Mouse (Mus musculus): ENCODE data around the gene Zfr.

The Zfr gene

DNA sequence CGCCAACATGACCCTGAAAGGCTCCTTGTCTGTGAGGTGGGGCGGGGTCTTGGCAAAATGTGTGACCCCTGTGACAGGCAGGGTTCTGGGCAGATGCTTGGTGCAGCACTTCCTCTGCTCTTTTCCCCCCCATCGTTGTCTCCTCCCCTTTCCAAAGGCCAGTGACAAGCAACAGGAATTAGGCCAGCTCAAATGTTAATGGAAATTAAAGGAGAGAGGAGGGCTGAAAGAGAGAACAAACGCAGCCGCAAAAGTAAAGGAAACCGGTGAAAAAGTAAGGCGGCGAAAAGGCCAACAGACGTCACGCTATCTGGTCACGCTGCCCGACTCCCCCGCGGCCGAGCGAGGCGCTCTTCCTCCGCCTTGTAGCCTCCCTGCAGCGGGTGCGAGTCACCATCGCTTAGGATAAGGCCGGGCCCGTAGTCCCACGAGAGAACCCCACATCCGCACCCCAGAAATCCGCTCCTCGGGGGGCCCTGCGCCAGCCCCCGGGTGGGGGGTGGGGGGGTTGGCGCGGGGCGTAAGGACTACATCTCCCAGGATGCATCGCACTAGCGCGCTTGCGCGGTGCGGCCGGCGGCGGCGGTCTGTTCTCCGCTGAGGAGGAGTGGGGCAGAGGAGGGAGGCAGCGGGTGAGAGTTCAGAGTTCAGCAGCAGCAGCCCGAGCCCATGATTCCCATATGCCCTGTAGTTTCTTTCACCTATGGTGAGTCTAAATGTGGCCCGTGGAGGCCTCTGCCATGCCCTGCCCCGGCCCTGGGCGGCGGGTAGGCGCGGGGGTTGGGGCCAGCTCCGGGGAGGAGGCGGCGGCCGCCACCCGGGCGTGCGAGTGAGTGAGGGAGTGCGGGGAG, at the start of gene Zfr:
Gene Zfr (plus strand): TSS at position 590 of the 851 bp plus-strand sequence.
- DNase-seq, result peak; percentile 96

DNA sequence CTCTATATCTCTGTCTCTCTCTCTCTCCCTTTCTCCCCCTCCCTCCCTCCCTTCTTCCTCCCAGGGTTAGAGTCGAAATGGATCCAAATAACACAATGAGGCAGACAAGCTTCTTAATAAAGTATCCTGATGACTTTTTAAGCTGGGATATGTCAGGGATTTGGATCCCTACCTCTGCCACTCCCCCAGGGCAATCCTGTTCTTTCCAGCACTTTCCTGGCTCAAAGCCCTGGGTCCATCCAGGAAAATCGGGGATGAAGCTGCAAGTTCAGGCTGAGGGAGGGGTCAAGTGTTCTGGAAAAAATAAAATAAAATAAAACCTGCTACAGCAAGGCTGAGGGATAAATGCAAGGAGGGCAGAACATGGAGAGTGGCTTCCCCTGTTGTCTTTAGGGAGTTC, 49.7 kb upstream of the Zfr start:
- DNase-seq, result peak in 1 of 2 experiments; percentile 13

DNA sequence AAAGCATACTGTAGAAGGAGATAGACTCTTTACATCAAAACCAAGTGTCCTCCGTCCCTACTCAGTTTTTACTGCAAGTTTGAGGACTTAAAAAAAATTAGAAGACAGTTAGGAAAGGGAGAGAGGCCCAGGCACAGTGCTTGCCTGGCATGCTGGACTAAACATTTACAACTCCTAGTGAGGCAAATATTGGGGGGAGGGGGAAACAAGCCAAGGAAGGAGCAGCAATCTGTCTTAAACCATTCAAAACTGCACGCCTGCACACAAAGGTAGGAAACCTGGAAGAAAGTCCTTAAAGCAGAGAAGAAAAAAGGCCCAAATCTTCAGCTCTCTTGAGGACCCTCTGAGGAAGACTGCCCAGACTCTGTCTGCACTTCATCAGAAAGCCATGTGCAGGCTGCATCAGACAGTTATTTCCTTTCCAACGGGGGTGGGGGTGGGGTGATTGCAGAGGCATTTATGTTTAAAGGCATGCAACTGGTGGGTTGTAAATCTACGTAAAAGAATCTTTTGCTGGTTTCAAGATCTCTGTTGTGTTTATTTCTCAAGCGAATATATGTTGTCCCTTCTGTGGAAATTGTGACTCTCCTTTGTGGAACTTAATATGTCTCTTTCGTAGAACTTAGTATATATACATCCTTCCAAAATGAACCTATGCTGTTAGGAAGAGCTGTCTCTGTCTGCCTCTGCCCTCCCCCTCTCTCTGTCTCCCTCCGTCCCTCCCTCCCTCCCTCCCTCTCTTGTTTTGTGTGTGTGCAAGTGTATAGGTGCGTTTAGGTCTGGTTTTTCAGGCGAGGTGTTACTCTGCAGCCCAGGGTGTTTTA, 49.0 kb upstream of the Zfr start:
- DNase-seq, result no peak

DNA sequence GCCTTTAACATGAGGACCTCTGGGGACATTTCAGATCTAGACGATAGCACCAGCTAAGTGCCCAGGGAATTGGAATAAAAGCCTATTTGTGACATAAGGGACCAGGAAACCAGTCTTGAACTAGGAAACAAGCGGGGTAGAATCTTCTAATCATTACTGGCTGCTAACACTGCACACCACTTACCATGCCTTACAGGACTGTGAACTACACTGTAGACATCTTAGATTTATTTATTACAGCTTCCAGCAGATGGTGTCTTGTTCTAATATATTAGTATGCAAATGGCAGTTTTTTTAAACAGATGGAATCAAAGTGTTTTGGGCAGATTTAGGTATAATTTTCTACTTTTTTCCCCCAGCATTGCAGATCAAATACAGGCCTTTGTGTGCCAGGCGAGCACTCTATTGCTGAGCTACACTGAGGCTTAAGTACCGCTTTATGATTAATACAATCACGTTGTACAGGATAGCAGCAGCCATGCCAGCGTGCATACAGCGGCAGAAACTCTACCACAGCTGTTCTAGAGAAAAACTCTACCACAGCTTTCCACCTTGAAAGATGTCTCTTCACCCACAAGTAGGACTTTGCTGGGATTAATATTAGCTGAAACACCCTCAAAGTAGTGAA, 44.8 kb upstream of the Zfr start:
- DNase-seq, result no peak

DNA sequence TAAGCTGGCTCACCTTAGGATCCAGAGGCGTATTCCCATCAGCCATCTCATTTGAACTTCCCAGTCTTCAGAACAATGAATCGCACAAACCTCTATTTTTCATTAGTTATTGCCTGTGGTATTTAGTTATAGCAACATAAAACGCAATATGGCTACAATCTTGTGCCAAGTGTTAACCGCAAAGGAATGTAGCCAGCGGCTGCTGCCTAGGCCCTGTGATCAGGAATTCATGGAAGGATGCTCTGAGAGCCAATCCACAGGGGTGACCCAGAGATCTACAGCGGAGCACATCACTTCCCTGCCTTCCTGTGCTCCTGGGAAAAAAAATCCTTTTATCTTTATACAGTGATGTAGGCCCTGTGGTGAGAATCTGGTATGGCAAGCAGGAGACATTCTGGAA, 43.2 kb upstream of the Zfr start:
- DNase-seq, result no peak

DNA sequence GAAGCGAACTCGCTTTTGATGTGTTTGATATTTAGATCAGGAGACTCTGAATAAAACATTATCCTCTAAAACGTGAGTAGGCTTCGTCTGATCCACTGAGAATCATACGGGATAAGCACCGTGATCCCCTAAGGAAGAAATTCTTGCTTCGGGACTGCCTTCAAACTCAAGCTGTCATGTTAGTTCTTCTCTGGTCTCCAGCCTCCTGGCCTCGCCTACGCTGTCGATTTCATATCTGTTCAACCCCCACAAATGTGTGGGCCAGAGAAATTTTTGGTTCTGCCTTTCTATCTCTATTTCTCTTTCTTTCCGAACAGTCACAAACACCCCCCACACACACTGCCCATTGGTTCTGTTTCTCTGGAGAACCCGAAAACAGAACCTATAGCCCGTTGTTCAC, 35.3 kb upstream of the Zfr start:
- DNase-seq, result no peak

DNA sequence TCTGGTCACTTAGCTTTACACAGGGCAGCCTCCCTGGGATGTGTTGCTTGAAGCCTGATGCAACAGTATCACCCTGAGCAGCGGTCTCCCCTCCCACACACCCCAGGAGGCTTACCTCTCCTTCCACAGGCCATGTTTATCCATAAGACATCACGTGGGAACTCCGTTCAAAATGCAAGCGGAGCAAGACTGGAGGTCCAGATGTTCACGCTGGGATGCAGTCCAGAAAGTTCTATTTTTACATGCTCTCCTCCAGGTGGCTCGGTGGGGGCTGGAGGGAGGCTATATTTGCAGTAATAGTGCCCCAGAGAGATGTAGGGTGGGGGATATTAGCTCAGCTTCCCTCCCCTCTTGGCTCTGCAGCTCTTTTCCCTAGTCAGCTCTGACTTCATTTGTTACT, 33.5 kb upstream of the Zfr start:
- peak; percentile 37 to 39 for DNase-seq

DNA sequence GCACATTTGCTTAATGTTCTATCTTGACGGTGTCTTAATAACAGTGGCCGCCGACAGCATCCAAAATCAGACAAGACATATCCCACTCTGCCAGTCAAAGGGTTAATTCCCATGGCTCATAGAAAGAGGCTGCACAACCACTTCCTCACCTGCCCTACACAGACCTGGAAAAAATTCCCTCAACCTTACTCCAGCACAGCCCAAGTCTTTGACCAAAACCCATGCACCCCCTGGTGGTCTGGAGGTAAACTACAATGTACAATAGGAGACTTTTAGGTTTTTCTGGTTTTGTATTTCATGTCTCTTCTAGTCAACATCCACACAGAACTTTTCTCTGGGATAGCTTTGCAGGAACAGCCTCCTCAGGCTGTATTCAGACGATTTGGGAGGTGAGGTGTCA, 32.8 kb upstream of the Zfr start:
- DNase-seq, result peak; percentile 75 to 84

DNA sequence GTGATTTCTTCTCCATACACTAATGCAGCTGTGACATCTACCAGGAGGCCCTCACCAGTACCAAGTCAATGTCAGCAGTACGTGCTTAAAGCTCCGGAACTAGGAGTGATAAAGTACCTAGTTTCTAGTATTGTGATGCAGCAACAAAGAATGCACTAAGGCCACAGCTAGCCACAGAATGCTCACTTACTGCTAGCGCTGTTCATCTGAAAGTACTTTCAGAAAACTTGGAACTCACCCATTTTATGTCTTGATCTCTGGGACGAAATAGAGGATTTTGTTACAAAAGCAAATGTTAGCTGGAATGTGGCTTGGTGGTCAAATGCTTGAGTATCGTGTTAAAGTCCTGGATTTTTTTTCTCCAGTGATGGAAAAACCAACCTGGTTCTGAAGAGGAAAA, 30.0 kb upstream of the Zfr start:
- no peak for DNase-seq

DNA sequence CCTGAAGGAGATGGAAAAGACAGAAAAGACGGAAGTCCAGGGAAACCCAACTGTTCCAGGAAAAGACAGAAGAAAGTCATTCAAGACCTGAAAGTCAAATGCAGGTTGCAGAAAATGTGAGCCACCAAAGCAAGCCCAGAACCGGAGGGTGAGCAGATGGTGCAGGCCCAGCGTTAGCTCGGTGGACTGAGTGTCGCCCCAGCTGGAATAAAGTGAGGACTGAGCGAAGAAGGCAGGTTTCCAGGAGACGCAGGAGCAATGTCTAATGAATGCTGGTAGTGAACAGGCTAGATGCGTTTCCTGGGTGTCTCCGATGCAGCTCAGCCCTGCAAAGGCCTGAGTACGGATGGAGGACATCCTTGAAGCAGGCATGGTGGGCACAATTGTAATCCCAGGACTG, 29.5 kb upstream of the Zfr start:
- DNase-seq, result peak; percentile 52 to 56

DNA sequence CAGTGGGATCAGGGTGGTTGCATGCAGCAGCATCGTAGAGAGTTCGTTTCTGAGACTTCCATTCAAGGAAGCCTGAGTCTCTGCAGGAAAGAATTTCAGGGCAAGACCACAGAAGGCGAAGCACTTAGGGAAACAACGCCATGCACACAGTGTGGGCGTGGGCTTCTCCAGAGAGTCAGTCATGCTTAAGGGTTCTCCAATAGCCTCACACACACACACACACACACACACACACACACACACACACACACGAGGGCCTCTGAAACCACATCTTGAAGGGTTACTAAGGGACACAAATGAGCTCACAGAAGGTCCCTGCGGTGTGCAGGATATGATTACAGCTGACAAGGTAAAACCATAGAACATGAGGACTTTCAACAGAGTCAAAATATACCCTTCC, 27.5 kb upstream of the Zfr start:
- DNase-seq, result no peak

DNA sequence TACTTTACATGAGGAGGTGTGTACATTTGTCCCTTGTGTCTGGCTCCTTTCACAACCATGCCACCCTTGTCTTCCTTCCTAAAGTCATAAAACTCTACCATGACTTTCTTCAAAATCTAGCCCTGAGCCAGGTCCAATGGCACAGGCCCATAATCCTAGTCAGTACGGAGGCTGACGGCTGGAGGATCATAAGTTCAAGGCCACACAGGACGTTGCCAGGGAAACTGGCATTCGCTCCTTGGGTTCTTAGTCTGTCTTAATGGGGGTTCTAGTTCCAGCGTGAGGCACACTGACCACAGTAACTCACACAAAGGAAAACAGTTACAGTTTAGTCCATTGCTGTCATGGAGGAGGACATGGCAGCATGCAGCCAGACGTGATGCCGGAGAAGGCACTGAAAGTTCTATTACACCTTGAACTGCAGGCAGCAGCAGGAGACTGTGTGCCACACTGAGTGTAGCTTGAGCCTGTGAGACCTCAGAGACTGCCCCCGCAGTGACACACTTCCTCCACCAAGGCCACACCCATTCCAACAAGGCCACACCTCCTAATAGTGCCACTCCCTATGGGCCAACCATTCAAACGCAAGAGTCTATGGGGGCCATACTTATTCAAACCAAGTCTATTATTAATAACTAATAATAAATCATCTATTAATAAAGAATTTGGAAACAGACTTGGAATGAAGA, 26.5 kb upstream of the Zfr start:
- no peak for DNase-seq

DNA sequence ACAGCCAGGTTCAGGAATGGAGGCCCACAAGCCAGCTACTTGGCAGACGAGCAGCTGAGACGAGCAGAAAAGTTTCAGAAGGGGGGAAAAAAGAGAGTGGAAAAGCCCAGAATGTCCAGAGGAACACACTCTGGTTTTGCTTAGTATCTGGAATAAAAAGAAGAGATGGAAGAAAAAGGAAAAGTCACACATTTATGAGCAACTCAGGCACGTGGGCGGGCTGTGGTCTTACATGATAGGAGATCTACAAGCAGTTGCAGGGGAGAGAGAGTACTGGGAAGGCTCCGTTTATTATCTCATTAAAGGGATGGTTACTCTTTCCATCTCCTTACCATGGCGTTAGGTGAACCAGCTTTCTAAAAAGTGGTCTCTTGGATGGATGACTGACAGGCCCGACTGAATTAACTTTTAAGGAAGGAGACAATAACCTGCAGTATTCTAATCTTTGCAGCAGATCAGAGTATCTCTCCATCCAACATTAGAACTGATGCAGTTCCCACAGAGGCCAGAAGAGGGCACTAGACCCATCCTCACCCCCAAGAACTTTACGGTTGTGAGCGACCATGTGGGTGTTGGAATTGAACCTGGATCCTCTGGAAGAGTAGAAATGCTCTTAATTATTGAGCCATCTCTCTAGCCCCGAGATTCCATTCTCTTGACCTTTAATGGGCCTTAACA, 25.7 kb upstream of the Zfr start:
- peak; percentile 72 to 81 for DNase-seq

DNA sequence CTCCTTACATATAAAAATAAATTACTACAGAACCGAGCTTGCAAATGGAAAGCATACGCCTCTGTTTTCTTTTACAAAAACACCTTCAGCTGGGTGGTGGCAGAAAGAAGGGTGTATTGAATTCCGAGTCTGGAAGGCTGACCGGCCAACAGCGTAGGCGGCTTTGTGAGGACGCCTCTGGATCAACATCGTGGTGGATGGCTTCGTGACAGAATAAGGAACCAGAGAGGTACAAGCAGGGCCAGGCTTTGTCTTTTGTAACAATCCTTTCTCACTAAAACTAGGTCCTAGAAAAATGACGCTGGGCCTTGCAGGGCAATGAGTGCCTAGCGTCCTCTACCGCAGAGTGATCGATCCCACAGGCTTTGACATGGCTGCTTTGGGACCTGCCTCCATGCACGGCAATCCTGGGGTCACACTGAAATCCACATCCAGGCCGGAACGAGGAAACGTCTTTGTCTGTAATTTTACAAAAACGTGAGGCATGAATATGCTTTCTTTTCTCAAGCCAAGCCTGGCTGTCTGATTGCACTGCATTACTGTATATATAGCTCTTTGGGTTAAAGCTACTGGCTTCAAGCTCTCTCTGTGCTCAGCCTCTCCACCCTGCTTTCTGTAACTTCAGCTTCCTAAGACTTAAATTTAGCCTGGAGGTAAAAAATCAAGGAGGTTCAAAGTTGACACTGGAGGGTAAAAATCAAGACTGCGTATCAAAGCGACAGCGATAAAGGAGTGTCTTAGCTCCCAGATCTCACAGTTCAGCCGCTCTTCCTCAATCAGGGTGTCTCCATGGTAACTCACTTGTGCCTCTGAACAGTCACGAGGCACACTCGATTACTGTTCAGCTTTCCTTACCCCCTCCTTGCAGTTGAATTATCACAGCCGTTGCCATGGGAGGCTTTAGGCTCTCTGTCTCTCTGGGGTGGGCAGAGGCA, 24.3 kb upstream of the Zfr start:
- peak in 1 of 2 experiments; percentile 36 for DNase-seq

DNA sequence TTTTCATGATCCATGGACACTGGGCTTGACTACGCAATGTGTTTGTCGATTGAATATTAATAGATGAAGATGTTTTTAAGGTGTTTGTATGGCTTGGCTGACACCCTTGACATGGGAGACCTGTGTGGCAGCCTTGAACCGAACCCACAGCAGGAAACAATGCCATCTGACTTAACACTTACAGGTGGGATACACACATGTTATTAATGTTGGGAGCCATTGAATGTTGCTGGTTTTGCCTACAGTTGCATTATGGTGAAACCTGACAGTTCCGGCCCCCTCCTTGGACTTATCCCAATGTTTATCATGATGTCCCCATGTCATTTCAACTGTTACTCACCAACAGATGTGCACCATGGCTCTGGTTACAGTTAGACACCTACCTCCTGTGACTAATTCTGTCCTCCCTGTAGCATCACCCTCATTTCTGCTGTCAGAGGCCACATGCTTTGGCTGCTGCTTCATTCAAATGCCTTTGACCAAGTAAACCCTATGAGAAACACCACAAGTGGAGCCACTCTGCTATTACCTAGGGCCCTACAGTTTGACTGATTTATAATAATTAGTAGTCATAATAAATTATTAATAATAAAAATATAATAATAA, 23.6 kb upstream of the Zfr start:
- DNase-seq, result no peak

DNA sequence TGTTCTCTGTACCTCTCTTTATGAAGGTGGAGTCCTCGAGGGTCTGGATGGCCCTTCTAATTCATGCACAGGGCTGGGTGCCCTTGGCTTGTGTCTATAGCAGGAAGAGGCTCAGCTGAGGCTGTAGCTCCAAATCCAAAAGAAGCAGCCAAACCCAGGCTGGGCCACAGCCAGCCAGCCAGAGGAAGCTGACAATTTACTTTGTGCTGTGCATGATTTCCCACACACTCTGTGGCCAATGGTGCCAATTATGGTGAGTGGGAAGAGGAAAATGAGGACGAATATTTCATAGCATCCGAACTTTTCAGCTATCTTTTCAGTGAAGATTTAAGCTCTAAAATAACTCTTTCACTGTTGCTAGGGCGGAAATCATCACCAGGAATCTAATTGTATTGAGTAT, 21.2 kb upstream of the Zfr start:
- DNase-seq, result peak; percentile 80 to 87

DNA sequence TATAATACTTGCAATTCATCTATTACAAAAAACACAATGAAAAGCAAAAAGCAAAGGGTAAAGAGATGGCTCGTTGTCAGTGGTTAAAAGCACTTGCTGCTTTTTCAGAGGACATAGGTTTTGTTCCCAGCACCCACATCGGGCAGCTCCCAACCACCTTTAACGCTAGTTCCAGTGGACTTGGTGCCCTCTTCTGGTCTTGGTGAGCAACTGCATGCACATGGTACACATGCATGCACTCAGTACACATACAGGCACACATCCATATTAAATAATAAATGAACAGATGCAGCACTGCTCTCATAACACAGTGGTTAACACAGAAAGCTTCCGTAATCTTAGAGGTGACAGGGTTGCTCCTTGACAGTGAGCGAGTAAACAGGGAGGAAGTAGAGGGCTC, 20.3 kb upstream of the Zfr start:
- DNase-seq, result no peak

DNA sequence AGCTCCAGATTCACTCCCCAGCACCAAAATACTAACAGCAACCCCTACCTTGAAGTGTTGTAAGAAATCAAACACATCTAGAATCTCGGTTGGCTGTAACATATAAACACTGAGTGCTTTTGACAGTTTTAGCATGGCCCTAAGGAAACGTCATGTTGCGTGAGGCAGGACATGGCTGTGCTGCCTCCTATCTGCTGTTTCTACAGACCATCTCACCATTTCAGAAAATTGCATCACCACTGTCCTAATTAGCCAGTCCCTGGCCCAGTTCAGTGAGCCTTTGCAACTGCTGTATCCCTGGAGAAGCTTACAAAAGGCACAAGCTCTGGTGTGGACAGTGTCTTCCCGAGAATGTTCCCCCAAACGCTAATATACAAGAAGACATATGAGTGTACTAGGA, 16.7 kb upstream of the Zfr start:
- DNase-seq, result no peak

DNA sequence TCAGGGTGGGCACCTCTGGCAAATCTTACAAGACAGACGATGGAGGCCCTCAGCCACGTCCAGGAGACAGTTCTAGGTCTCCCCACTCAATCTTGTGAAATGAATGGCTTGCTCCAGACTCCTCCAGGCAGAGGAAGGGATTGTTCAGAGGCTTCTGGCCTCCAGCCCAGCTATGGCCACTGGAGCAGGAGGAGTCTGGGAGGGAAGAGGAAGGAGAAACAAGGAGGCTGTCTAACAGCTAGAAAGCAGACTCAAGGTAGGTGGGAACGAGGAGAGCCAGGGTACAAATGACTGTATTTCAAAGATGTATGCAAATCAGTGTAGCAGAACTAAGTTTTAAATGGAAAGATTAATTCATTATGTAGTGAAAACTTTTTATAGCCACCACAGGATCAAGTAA, 13.9 kb upstream of the Zfr start:
- DNase-seq, result peak; percentile 30 to 51

DNA sequence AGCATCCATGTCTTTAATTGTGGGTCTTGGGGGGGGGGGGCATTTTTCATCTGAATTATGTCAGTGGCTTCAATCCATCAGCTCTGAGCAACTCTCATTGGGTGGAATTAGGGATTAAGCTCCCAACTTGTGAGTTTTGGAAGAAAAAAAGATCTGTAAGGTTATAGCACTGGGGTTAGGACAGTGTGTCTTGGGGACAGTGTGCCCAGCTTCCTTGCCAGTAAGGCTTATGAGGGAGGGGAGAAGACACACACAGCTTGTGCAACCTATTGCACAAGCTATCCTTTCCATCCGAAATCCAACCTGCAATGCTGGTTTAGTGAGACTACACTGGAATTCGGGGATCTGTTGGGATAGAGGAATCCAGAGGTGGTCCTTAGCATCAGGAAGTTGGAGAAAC, 12.8 kb upstream of the Zfr start:
- DNase-seq, result no peak

DNA sequence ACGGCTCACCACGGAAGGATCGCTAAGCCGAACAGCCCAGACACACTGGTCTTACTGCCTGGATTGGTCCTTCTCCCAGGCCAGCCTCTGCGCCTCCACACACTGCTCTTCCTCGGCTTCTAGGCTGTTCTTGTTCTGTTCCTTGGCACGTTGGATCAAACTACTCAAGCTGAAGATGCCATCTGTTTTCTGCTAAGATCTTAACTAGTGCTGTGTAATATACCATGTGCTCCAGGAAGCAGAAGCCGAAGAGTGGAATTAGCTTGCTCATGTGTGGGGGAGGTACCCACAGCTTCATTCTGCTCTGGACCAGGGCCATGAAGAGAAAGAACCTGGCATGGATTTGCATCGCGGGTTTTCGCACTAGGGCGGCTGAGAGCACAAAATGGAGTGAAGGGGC, 11.2 kb upstream of the Zfr start:
- DNase-seq, result peak; percentile 77 to 78
